Mouse (Mus musculus): ENCODE results near the gene Ugt1a5. TPM values are rescaled to one million over a fixed set of nuclear protein-coding genes. Genes with fewer than 3 reads are reported as not detected.
A peak's percentile ranks its signal among the peaks of the same experiment; 100 is the strongest.

Ugt1a5 gene
- polyA plus RNA-seq, 1 experiment from 2014 or later, result not detected

GRCm38 (mm10) chr1:88240579-88240978 lies 74.8 kb downstream of the Ugt1a5 start:
- no peaks in the 10 kb centered on the region for H3K27me3 ChIP-seq
- no peak for ATAC-seq (ENCODE audit: insufficient read depth)
- H3K4me2 ChIP-seq, result no peak overlapping the region
- no peak overlapping the region for H3K27ac ChIP-seq (replicated peaks)
- 44% methylated on average over 4 of the region's 4 CpGs for WGBS (ENCODE audit: insufficient replicate concordance)
- H3K9ac ChIP-seq, result no peak overlapping the region
- no peak overlapping the region for H3K4me3 ChIP-seq (replicated peaks)
- no peaks in the 10 kb centered on the region for H3K4me1 ChIP-seq (replicated peaks)
- H3K9me3 ChIP-seq (replicated peaks), result peaks cover 45% of the 10 kb centered on the region
- H3K36me3 ChIP-seq (replicated peaks), result no peaks in the 10 kb centered on the region

- 47% methylated on average over 5 of the region's 5 CpGs for WGBS (ENCODE audit: insufficient replicate concordance)
- no peak for ATAC-seq (ENCODE audit: insufficient read depth)
- Histone ChIP-seq H3K9ac (no peak overlapping the region), H3K4me2 (no peak overlapping the region), H3K9me3 (replicated peaks) (peaks cover 35% of the 10 kb centered on the region), H3K4me1 (replicated peaks) (no peaks in the 10 kb centered on the region), H3K36me3 (replicated peaks) (no peaks in the 10 kb centered on the region), H3K4me3 (replicated peaks) (no peak overlapping the region), H3K27me3 (no peaks in the 10 kb centered on the region), H3K27ac (replicated peaks) (no peak overlapping the region)
These were observed 78.0 kb downstream of the Ugt1a5 start for GRCm38 (mm10) chr1:88243861-88244260.

- no peak overlapping the region for H3K4me3 ChIP-seq (replicated peaks)
- no peak overlapping the region for H3K27ac ChIP-seq (replicated peaks)
- H3K9ac ChIP-seq, result no peak overlapping the region
- H3K9me3 ChIP-seq (replicated peaks), result peaks cover 42% of the 10 kb centered on the region; the same call in 1 of the 2 replicates
- no peaks in the 10 kb centered on the region for H3K27me3 ChIP-seq
- ATAC-seq (ENCODE audit: insufficient read depth), result no peak
- no peak overlapping the region for H3K4me2 ChIP-seq
- WGBS (ENCODE audit: insufficient replicate concordance), result 57% methylated on average over 6 of the region's 6 CpGs
- no peaks in the 10 kb centered on the region for H3K36me3 ChIP-seq (replicated peaks)
- no peaks in the 10 kb centered on the region for H3K4me1 ChIP-seq (replicated peaks)
These were observed 80.1 kb downstream of the Ugt1a5 start for GRCm38 (mm10) chr1:88245881-88246280.

GRCm38 (mm10) chr1:88246386-88246785 lies 80.6 kb downstream of the Ugt1a5 start:
- Histone ChIP-seq H3K9ac (no peak overlapping the region), H3K4me1 (replicated peaks) (no peaks in the 10 kb centered on the region), H3K4me2 (no peak overlapping the region), H3K36me3 (replicated peaks) (no peaks in the 10 kb centered on the region), H3K27ac (replicated peaks) (no peak overlapping the region), H3K4me3 (replicated peaks) (no peak overlapping the region), H3K27me3 (no peaks in the 10 kb centered on the region), H3K9me3 (replicated peaks) (peaks cover 41% of the 10 kb centered on the region; the same call in 1 of the 2 replicates)
- 34% methylated on average over 6 of the region's 6 CpGs for WGBS (ENCODE audit: insufficient replicate concordance)
- ATAC-seq (ENCODE audit: insufficient read depth), result no peak

GRCm38 (mm10) chr1:88247660-88248059 lies 81.8 kb downstream of the Ugt1a5 start:
- Histone ChIP-seq H3K9me3 (replicated peaks) (peaks cover 48% of the 10 kb centered on the region; the same call in 1 of the 2 replicates), H3K27me3 (no peaks in the 10 kb centered on the region), H3K4me3 (replicated peaks) (no peak overlapping the region), H3K27ac (replicated peaks) (no peak overlapping the region), H3K36me3 (replicated peaks) (no peaks in the 10 kb centered on the region), H3K4me1 (replicated peaks) (no peaks in the 10 kb centered on the region), H3K4me2 (no peak overlapping the region), H3K9ac (no peak overlapping the region)
- ATAC-seq (ENCODE audit: insufficient read depth), result no peak
- WGBS (ENCODE audit: insufficient replicate concordance), result 30% methylated on average over 2 of the region's 2 CpGs

GRCm38 (mm10) chr1:88248658-88249057 lies 82.8 kb downstream of the Ugt1a5 start:
- H3K36me3 ChIP-seq (replicated peaks), result no peaks in the 10 kb centered on the region
- H3K4me1 ChIP-seq (replicated peaks), result no peaks in the 10 kb centered on the region
- ATAC-seq (ENCODE audit: insufficient read depth), result no peak
- H3K9me3 ChIP-seq (replicated peaks), result peaks cover 48% of the 10 kb centered on the region; the same call in 1 of the 2 replicates
- no peaks in the 10 kb centered on the region for H3K27me3 ChIP-seq
- no peak overlapping the region for H3K9ac ChIP-seq
- H3K27ac ChIP-seq (replicated peaks), result no peak overlapping the region
- no peak overlapping the region for H3K4me2 ChIP-seq
- WGBS (ENCODE audit: insufficient replicate concordance), result 43% methylated on average over 4 of the region's 4 CpGs
- H3K4me3 ChIP-seq (replicated peaks), result no peak overlapping the region

GRCm38 (mm10) chr1:88249596-88249995 lies 83.8 kb downstream of the Ugt1a5 start:
- H3K4me2 ChIP-seq, result no peak overlapping the region
- no peaks in the 10 kb centered on the region for H3K4me1 ChIP-seq (replicated peaks)
- no peak for ATAC-seq (ENCODE audit: insufficient read depth)
- H3K27me3 ChIP-seq, result no peaks in the 10 kb centered on the region
- no peaks in the 10 kb centered on the region for H3K36me3 ChIP-seq (replicated peaks)
- H3K9ac ChIP-seq, result no peak overlapping the region
- peaks cover 48% of the 10 kb centered on the region; the same call in 1 of the 2 replicates for H3K9me3 ChIP-seq (replicated peaks)
- WGBS (ENCODE audit: insufficient replicate concordance), result 60% methylated on average over 7 of the region's 7 CpGs
- H3K4me3 ChIP-seq (replicated peaks), result no peak overlapping the region
- H3K27ac ChIP-seq (replicated peaks), result no peak overlapping the region

GRCm38 (mm10) chr1:88250023-88250422 lies 84.2 kb downstream of the Ugt1a5 start:
- H3K9me3 ChIP-seq (replicated peaks), result peaks cover 47% of the 10 kb centered on the region; the same call in 1 of the 2 replicates
- ATAC-seq (ENCODE audit: insufficient read depth), result no peak
- H3K36me3 ChIP-seq (replicated peaks), result no peaks in the 10 kb centered on the region
- H3K4me1 ChIP-seq (replicated peaks), result no peaks in the 10 kb centered on the region
- H3K4me3 ChIP-seq (replicated peaks), result no peak overlapping the region
- no peak overlapping the region for H3K27ac ChIP-seq (replicated peaks)
- H3K9ac ChIP-seq, result no peak overlapping the region
- no peak overlapping the region for H3K4me2 ChIP-seq
- 62% methylated on average over 5 of the region's 5 CpGs for WGBS (ENCODE audit: insufficient replicate concordance)
- no peaks in the 10 kb centered on the region for H3K27me3 ChIP-seq

GRCm38 (mm10) chr1:88253106-88253505 lies 87.3 kb downstream of the Ugt1a5 start:
- no peak overlapping the region for H3K9ac ChIP-seq
- no peaks in the 10 kb centered on the region for H3K36me3 ChIP-seq (replicated peaks)
- no peaks in the 10 kb centered on the region for H3K4me1 ChIP-seq (replicated peaks)
- H3K9me3 ChIP-seq (replicated peaks), result peaks cover 42% of the 10 kb centered on the region; the same call in 1 of the 2 replicates
- H3K4me3 ChIP-seq (replicated peaks), result no peak overlapping the region
- H3K27ac ChIP-seq (replicated peaks), result no peak overlapping the region
- H3K27me3 ChIP-seq, result no peaks in the 10 kb centered on the region
- WGBS (ENCODE audit: insufficient replicate concordance), result 59% methylated on average over 8 of the region's 8 CpGs
- ATAC-seq (ENCODE audit: insufficient read depth), result 0 out of 2 replicates have a peak, but pooled peaks have one; percentile 1
- H3K4me2 ChIP-seq, result no peak overlapping the region

GRCm38 (mm10) chr1:88253540-88253939 lies 87.7 kb downstream of the Ugt1a5 start:
- Histone ChIP-seq H3K4me2 (no peak overlapping the region), H3K9ac (no peak overlapping the region), H3K27me3 (no peaks in the 10 kb centered on the region), H3K9me3 (replicated peaks) (peaks cover 41% of the 10 kb centered on the region; the same call in 1 of the 2 replicates), H3K4me1 (replicated peaks) (no peaks in the 10 kb centered on the region), H3K36me3 (replicated peaks) (no peaks in the 10 kb centered on the region), H3K27ac (replicated peaks) (no peak overlapping the region), H3K4me3 (replicated peaks) (no peak overlapping the region)
- 51% methylated on average over 6 of the region's 6 CpGs for WGBS (ENCODE audit: insufficient replicate concordance)
- ATAC-seq (ENCODE audit: insufficient read depth), result 0 out of 2 replicates have a peak, but pooled peaks have one; percentile 22

- Histone ChIP-seq H3K4me2 (no peak overlapping the region), H3K36me3 (replicated peaks) (0 out of 2 replicates have a peak, but pooled peaks cover under 1% of the 10 kb centered on the region), H3K4me1 (replicated peaks) (peaks cover 10% of the 10 kb centered on the region), H3K9ac (no peak overlapping the region), H3K27me3 (no peaks in the 10 kb centered on the region), H3K4me3 (replicated peaks) (no peak overlapping the region), H3K27ac (replicated peaks) (no peak overlapping the region), H3K9me3 (replicated peaks) (peaks cover 29% of the 10 kb centered on the region; the same call in 1 of the 2 replicates)
- ATAC-seq (ENCODE audit: insufficient read depth), result no peak
- 63% methylated on average over 12 of the region's 12 CpGs for WGBS (ENCODE audit: insufficient replicate concordance)
These were observed 89.1 kb downstream of the Ugt1a5 start for GRCm38 (mm10) chr1:88254793-88255465.
